Mouse (Mus musculus) mesoderm, embryonic 11.5 days (tissue): ENCODE results near the gene Gimap9.

ENCODE experiments used
- DNase-seq: peaks from one replicate; pipeline ENCODE4 v3.0.0-alpha.2; 2012; ENCODE audit warnings: low read depth, low spot score

Gene Gimap9

GRCm38 (mm10) chr6:48675931-48676859, at the start of gene Gimap9:
Gene Gimap9 (plus strand): TSS chr6:48676129.
- peak; percentile 7 for DNase-seq

DNA sequence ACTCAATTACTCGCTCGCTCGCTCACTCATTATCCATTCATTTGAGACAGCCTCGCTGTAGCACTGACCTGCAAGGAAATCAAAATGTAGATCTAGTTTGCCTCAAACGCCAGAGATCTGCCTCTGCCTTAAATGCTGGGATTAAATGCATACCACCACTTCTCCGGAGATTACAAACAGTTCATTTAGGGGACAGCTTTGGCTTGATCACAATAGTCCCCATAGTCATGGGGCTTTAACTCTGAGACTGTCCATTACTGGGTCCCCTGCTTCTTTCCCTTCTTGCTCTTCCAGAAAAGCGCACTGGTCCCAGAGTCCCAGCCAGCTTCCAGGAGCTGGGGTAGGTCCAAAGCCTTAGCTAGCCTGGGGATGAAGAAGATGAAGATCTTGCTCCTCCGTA, 49.5 kb upstream of the Gimap9 start, which contains the start of gene AI854703:
Gene AI854703, plus strand, starts transcription at position 301 of the 400 bp plus-strand sequence.
- DNase-seq = no peak

DNA sequence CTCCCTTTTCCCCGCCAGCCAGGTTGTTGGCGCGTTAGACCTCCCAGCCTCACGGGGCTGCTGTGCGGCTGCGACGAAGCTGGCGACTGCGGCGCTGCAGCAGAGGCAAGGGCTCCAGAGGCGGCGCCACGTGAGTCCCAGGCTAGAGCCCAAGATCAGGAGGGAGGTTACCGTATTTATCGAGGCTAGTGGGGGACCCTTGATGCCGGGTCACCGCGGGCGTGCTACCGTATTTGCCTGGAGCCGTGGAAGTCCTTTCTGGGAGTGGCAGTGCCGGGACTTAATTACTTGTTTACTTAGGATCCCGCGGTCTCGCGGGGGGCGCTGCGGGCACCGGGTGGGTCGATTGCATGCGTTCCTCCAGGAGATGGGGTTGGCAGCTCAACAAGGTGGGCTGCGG, 48.9 kb upstream of the Gimap9 start:
- peak; percentile 59 for DNase-seq

DNA sequence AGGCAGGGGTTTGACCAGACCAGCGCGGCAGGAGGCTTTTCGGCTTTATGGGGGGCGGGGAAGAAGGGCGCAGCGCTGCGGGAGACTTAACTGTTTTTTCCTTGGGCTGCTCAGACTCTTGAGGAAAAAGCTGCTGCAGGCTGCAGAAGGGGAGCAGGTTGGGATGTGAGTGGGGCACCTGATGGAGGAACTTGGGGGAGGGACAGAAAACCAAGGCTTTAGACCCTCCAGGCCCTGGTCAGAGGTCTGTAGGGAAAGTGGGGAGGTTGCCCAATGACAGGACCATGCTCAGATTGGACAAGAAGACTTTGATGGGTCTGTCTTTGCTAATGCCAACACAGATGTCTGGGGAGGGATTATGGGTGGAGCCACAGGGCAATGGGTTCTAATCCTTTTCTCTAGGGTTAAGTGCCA, 48.4 kb upstream of the Gimap9 start:
- DNase-seq = no peak

GRCm38 (mm10) chr6:48628377-48628776, 47.6 kb upstream of the Gimap9 start:
- DNase-seq = no peak

- peak; percentile 39 for DNase-seq
Observed at GRCm38 (mm10) chr6:48628808-48629660, 46.9 kb upstream of the Gimap9 start.

DNA sequence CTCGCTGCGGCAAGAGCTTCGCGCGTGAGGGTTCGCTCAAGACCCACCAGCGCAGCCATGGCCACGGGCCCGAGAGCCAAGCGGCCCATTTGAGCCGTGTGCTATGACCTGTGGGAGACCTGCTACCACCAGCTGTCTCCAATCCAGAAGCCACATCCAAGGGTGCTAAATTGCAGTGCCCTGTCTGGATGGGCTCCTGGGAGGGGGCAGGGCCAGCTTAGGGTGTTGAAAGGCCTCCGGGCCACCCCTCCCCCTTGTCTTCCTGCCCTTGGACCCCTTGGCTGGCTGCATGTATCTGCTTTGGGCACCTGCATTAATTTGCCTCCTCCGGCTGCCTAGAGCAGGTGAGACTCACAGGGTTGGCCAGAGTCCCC, 46.3 kb upstream of the Gimap9 start:
- no peak for DNase-seq

GRCm38 (mm10) chr6:48630831-48631230, 45.1 kb upstream of the Gimap9 start:
- no peak for DNase-seq

- no peak for DNase-seq
Observed at GRCm38 (mm10) chr6:48635105-48635504, 40.8 kb upstream of the Gimap9 start.

GRCm38 (mm10) chr6:48636515-48636914, 39.4 kb upstream of the Gimap9 start:
- DNase-seq = no peak

- no peak for DNase-seq
Observed at GRCm38 (mm10) chr6:48637811-48638500, 38.0 kb upstream of the Gimap9 start.

- DNase-seq = no peak
Observed at GRCm38 (mm10) chr6:48638553-48638952, 37.4 kb upstream of the Gimap9 start.

- no peak for DNase-seq
Observed at GRCm38 (mm10) chr6:48641391-48641790, 34.5 kb upstream of the Gimap9 start.

GRCm38 (mm10) chr6:48642764-48643292, 33.1 kb upstream of the Gimap9 start:
- DNase-seq = peak; percentile 81

DNA sequence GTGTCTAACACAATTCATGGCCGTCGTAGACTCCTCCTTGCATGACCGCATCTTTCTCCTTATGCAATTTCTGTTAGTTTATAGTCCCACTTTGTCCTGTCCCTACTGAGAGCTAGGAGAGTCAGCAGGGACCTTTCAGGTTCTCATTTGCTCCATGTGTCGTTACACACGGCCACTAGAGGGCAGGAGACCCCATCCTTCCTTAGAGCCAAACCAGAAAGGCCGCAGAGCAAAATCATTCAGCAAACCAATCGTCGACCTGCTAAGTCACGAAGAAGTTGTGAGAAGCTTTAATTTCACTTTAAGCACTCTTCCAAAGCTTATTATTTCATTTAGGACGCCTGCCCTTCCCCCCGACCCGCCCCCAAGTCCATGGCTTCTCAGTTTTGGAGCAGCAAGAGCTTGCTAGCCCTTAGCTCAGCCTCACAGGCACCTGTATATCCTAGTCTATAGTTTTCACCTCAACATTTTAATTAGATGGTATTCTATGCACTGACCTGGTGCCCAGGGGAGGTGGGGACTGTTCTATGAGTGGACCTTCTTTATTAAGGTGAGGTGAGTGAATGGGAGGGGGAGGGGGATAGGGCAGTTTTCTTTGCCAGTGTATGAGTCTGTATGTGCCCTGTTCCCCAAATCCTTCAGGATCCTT, 30.1 kb upstream of the Gimap9 start:
- DNase-seq = peak; percentile 73

DNA sequence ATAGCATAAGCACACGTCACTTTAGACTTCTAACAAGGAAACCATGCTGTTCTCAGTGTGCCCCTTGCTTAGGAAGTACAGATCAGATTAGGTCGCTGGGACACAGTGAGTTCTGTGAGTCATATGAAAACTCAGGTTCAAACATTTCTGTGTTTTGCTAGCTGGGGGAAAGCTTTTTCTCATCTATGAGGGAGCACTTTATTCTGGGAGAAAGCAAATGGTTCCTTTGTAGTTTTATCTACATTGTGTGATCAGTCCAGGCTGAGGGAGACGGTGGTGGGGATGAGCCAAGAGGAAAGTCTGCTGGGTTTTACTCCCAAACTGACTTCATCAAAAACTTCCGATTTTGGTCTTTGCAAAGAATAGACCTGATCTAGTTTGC, 29.6 kb upstream of the Gimap9 start:
- DNase-seq = no peak

DNA sequence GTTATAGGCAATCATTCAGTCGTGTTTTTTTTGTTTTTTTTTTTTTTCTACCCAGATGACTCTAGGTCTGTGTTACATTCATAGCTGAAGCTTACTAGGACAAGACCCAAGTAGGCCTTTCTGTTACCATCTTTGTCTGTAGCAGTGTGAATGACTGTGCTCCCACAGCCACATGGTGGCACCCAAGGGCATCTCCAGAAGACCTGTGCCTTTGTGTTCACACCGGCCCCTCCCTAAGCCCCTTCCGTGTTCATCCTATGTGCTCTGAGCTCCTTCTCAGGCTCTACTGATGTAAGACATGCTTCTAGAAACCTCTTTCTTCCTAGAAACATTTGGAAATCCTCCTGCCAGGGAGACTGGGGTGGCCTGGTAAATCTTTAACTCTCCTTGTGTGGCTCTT, 28.9 kb upstream of the Gimap9 start, which contains the start of gene Gimap8:
Gene Gimap8, plus strand, starts transcription at position 240 of the 400 bp plus-strand sequence.
- DNase-seq = no peak

DNA sequence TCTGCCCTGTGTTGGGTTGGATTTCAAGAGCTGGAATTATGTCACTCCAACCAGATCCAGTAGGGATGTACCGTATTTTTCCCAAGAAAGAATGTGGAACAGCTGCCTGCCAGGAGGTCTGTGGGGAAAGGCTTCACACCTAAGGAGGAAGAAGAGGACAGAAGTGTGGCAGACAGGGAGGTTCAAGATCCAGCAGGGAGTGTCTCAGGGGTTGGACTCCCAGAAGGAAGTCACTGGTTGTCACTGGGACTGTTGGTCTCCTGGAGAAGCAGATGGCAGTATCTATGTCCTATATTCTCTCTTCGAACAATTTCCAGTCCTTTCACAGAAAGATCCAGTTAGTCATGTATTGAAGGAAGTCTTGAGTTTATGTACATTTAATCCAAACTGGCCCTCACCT, 28.3 kb upstream of the Gimap9 start:
- no peak for DNase-seq

- DNase-seq = no peak
Observed at GRCm38 (mm10) chr6:48648779-48649178, 27.1 kb upstream of the Gimap9 start.

DNA sequence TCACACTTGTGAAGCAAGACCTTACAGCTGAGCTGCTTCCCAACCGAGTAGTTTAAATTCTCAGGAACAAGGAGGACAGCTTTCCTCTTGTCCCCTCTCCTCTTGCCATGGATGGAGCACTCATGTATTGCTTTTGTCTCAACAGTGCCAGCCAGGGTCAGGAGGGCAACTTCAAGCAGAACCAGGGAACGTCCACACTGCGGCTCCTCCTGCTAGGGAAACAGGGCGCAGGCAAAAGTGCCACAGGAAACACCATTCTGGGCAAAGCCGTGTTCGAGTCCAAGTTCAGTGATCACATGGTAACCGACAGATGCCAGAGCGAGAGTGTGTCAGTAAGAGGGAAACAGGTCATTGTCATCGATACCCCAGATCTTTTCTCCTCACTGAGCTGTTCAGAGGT, 25.9 kb upstream of the Gimap9 start:
- DNase-seq = no peak

GRCm38 (mm10) chr6:48658721-48659120, 17.2 kb upstream of the Gimap9 start:
- DNase-seq = no peak
